Mouse (Mus musculus) stomach, postnatal 0 days (tissue): ENCODE results near the gene Mpg.

Experiments
- CTCF ChIP-seq: IDR thresholded peaks from 2 replicates; pipeline ENCODE4 v1.5.1; 2016; ENCODE audit warnings: antibody characterized with exemption, low read depth, mild to moderate bottlenecking, moderate library complexity
- EP300 ChIP-seq: optimal IDR thresholded peaks from 2 replicates; pipeline ENCODE3; 2016; ENCODE audit warnings: antibody characterized with exemption

DNA sequence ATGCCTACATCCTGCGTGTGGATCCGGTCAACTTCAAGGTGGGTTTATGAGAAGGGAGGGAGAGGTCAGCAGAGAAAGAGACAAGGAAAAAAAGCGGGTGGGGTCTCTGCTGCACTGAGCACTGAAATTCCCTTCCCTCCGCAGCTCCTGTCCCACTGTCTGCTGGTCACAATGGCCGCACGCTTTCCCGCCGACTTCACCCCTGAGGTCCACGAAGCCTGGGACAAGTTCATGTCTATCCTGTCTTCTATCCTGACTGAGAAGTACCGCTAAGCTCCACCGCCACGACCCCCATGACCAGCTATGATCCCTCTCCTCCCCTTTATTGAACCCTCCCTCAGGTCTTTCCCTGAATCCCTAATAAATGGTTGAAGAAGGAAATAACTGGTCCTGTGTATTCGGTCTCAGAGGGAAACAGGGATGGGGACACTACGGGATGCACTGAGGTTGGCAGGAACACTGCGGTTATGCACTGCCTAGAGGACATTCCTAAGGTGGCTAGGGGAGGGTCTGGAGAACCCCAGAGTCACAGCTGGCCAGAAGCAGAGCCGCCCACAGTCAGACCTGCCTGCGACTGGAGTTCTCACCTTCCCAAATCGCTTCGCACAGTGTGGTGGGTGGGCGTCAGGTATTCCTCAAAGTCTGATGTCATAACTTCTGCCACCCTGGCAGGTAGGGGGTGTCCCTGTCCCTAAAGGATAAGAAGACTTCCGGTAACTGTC, 51.6 kb downstream of the Mpg start:
- TF ChIP-seq CTCF (no peak), EP300 (no peak)
